Mouse (Mus musculus) intestine, embryonic 15.5 days (tissue): Measurements from ENCODE around the gene Pcsk6. TPM values are rescaled to one million over a fixed set of nuclear protein-coding genes. Genes with fewer than 3 reads are reported as not detected.
"Not testable (repeated sequence)": the region's sequence is repeated elsewhere in the genome, so short reads cannot be mapped to it uniquely, and the experiment has no call there.

Experiments used
- ATAC-seq: fragments of 200-750 bp; cut with Nextera tagmentation; 2 replicates; pipeline ENCODE4 v1.8.0; 2017; ENCODE audit warnings: moderate TSS enrichment, moderate library complexity
- H3K27ac ChIP-seq: fragments of 300-500 bp; sonication (generic); 2 replicates; pipeline ENCODE4 v1.5.1; 2015; ENCODE audit warnings: mild to moderate bottlenecking, inconsistent platforms
- H3K27me3 ChIP-seq: fragments of 300-500 bp; sonication (generic); replicated peaks from 2 replicates; pipeline ENCODE4 v1.6.1; 2015; ENCODE audit warnings: inconsistent platforms
- H3K36me3 ChIP-seq: fragments of 300-500 bp; sonication (generic); 2 replicates; pipeline ENCODE4 v1.6.1; 2015; ENCODE audit warnings: inconsistent platforms
- H3K4me1 ChIP-seq: fragments of 300-500 bp; sonication (generic); replicated peaks from 2 replicates; pipeline ENCODE4 v1.6.1; 2015; ENCODE audit warnings: inconsistent platforms
- H3K4me2 ChIP-seq: fragments of 300-500 bp; sonication (generic); replicated peaks from 2 replicates; pipeline ENCODE4 v1.6.1; 2015; ENCODE audit warnings: mild to moderate bottlenecking, inconsistent platforms
- H3K4me3 ChIP-seq: fragments of 300-500 bp; sonication (generic); replicated peaks from 2 replicates; pipeline ENCODE4 v1.5.1; 2015; ENCODE audit warnings: inconsistent platforms
- H3K9ac ChIP-seq: fragments of 300-500 bp; sonication (generic); 2 replicates; pipeline ENCODE4 v1.6.1; 2015; ENCODE audit warnings: inconsistent platforms
- H3K9me3 ChIP-seq: fragments of 300-500 bp; sonication (generic); 2 replicates; pipeline ENCODE4 v1.6.1; 2016; ENCODE audit warnings: inconsistent platforms
- WGBS: fragments of 180-500 bp; shearing (Covaris S2); methylation state at CpG from one replicate; pipeline ENCODE4 v1.1.7; 2015; 5-methylcytosine and 5-hydroxymethylcytosine counted together
- polyA plus RNA-seq: library from polyadenylated mRNA; unstranded; fragments of >200 nt; fragmentation: Nextera tagmentation; extraction: Ambion mirVana; gene quantifications from 2 replicates; pipeline ENCODE4 v1.2.1, GENCODE M21; 2015

Pcsk6 gene
- polyA plus RNA-seq, 1 experiment from 2014 or later: 2.6 TPM

- Histone ChIP-seq H3K27ac (no peak overlapping the region), H3K4me3 (no peak overlapping the region), H3K36me3 (no peaks in the 10 kb centered on the region), H3K9me3 (no peaks in the 10 kb centered on the region), H3K27me3 (no peaks in the 10 kb centered on the region), H3K4me2 (no peak overlapping the region), H3K4me1 (peaks cover 5% of the 10 kb centered on the region; the same call in 1 of the 2 replicates), H3K9ac (no peak overlapping the region)
- 91% methylated on average over 7 of the region's 7 CpGs for WGBS
- ATAC-seq: no peak
Measured at GRCm38 (mm10) chr7:65915821-65916220, 54.3 kb downstream of the Pcsk6 start.

GRCm38 (mm10) chr7:65916566-65916965 is 55.0 kb downstream of the Pcsk6 start:
- H3K9ac ChIP-seq: no peak overlapping the region
- peaks cover 5% of the 10 kb centered on the region; the same call in 1 of the 2 replicates for H3K4me1 ChIP-seq
- H3K9me3 ChIP-seq: no peaks in the 10 kb centered on the region
- no peak for ATAC-seq
- no peak overlapping the region for H3K4me2 ChIP-seq
- H3K27ac ChIP-seq: no peak overlapping the region
- WGBS: 76% methylated on average over 8 of the region's 8 CpGs
- no peaks in the 10 kb centered on the region for H3K36me3 ChIP-seq
- H3K27me3 ChIP-seq: no peaks in the 10 kb centered on the region
- H3K4me3 ChIP-seq: no peak overlapping the region

GRCm38 (mm10) chr7:65918431-65918830 is 56.9 kb downstream of the Pcsk6 start:
- H3K36me3 ChIP-seq: no peaks in the 10 kb centered on the region
- no peak for ATAC-seq
- WGBS: 95% methylated on average over 4 of the region's 4 CpGs
- H3K27me3 ChIP-seq: no peaks in the 10 kb centered on the region
- no peaks in the 10 kb centered on the region for H3K9me3 ChIP-seq
- peaks cover 5% of the 10 kb centered on the region; the same call in 1 of the 2 replicates for H3K4me1 ChIP-seq
- H3K9ac ChIP-seq: no peak overlapping the region
- H3K27ac ChIP-seq: no peak overlapping the region
- no peak overlapping the region for H3K4me2 ChIP-seq
- no peak overlapping the region for H3K4me3 ChIP-seq

- ATAC-seq: no peak
Measured at GRCm38 (mm10) chr7:65929398-65929797, 67.9 kb downstream of the Pcsk6 start.

GRCm38 (mm10) chr7:65930478-65930877 is 68.9 kb downstream of the Pcsk6 start:
- H3K4me3 ChIP-seq: no peak overlapping the region
- H3K27ac ChIP-seq: no peak overlapping the region
- peak; percentile 39; the same call in 1 of the 2 replicates for ATAC-seq
- no peaks in the 10 kb centered on the region for H3K36me3 ChIP-seq
- H3K4me1 ChIP-seq: no peaks in the 10 kb centered on the region
- no peak overlapping the region for H3K9ac ChIP-seq
- H3K9me3 ChIP-seq: no peaks in the 10 kb centered on the region
- H3K27me3 ChIP-seq: no peaks in the 10 kb centered on the region
- H3K4me2 ChIP-seq: no peak overlapping the region
- WGBS: 59% methylated on average over 11 of the region's 11 CpGs

More at GRCm38 (mm10) chr7:65929398-65929797, 67.9 kb downstream of the Pcsk6 start:
- no peaks in the 10 kb centered on the region for H3K27me3 ChIP-seq
- H3K9ac ChIP-seq: no peak overlapping the region
- H3K36me3 ChIP-seq: no peaks in the 10 kb centered on the region
- no peak overlapping the region for H3K27ac ChIP-seq
- H3K4me2 ChIP-seq: no peak overlapping the region
- no peaks in the 10 kb centered on the region for H3K4me1 ChIP-seq
- H3K4me3 ChIP-seq: no peak overlapping the region
- H3K9me3 ChIP-seq: no peaks in the 10 kb centered on the region
- WGBS: 20% methylated on average over 5 of the region's 5 CpGs

- WGBS: 36% methylated on average over 3 of the region's 3 CpGs
- not testable (repeated sequence) for H3K27me3 ChIP-seq, H3K4me2 ChIP-seq, H3K9me3 ChIP-seq, H3K36me3 ChIP-seq, H3K4me3 ChIP-seq, H3K4me1 ChIP-seq, H3K9ac ChIP-seq, H3K27ac ChIP-seq
- peak; percentile 84 for ATAC-seq
Measured at GRCm38 (mm10) chr7:65934238-65934970, 72.9 kb downstream of the Pcsk6 start.

- no peak for ATAC-seq
- Histone ChIP-seq H3K9ac (no peak overlapping the region), H3K4me2 (no peak overlapping the region), H3K4me1 (no peaks in the 10 kb centered on the region), H3K27ac (peak overlapping the region; percentile 44; the same call in 1 of the 2 replicates), H3K9me3 (no peaks in the 10 kb centered on the region), H3K4me3 (no peak overlapping the region), H3K27me3 (no peaks in the 10 kb centered on the region), H3K36me3 (no peaks in the 10 kb centered on the region)
- 12% methylated on average over 1 of the region's 1 CpGs for WGBS
Measured at GRCm38 (mm10) chr7:65935211-65935610, 73.7 kb downstream of the Pcsk6 start.

GRCm38 (mm10) chr7:65940988-65941387 is 79.5 kb downstream of the Pcsk6 start:
- no peak for ATAC-seq
- Histone ChIP-seq H3K9me3 (no peaks in the 10 kb centered on the region), H3K4me2 (no peak overlapping the region), H3K27me3 (no peaks in the 10 kb centered on the region), H3K4me3 (no peak overlapping the region), H3K4me1 (no peaks in the 10 kb centered on the region), H3K36me3 (no peaks in the 10 kb centered on the region), H3K27ac (no peak overlapping the region), H3K9ac (no peak overlapping the region)
- 67% methylated on average over 7 of the region's 7 CpGs for WGBS

- Histone ChIP-seq H3K9me3 (no peaks in the 10 kb centered on the region), H3K27me3 (no peaks in the 10 kb centered on the region), H3K4me3 (no peak overlapping the region), H3K4me2 (no peak overlapping the region), H3K4me1 (no peaks in the 10 kb centered on the region), H3K9ac (no peak overlapping the region), H3K27ac (no peak overlapping the region), H3K36me3 (no peaks in the 10 kb centered on the region)
- 53% methylated on average over 8 of the region's 8 CpGs for WGBS
- ATAC-seq: peak; percentile 89
Measured at GRCm38 (mm10) chr7:65945342-65945993, 83.9 kb downstream of the Pcsk6 start.

GRCm38 (mm10) chr7:65946397-65946796 is 84.9 kb downstream of the Pcsk6 start:
- no peaks in the 10 kb centered on the region for H3K36me3 ChIP-seq
- ATAC-seq: no peak
- 87% methylated on average over 7 of the region's 7 CpGs for WGBS

GRCm38 (mm10) chr7:65948891-65949290 is 87.4 kb downstream of the Pcsk6 start:
- no peaks in the 10 kb centered on the region for H3K9me3 ChIP-seq
- H3K36me3 ChIP-seq: no peaks in the 10 kb centered on the region
- no peak overlapping the region for H3K9ac ChIP-seq
- no peak for ATAC-seq
- H3K4me3 ChIP-seq: no peak overlapping the region
- H3K4me1 ChIP-seq: no peaks in the 10 kb centered on the region
- H3K4me2 ChIP-seq: no peak overlapping the region
- no peak overlapping the region for H3K27ac ChIP-seq
- 94% methylated on average over 11 of the region's 11 CpGs for WGBS
- H3K27me3 ChIP-seq: no peaks in the 10 kb centered on the region

More at GRCm38 (mm10) chr7:65946397-65946796, 84.9 kb downstream of the Pcsk6 start:
- no peak overlapping the region for H3K9ac ChIP-seq
- no peak overlapping the region for H3K4me3 ChIP-seq
- no peaks in the 10 kb centered on the region for H3K27me3 ChIP-seq
- H3K4me2 ChIP-seq: no peak overlapping the region
- H3K9me3 ChIP-seq: no peaks in the 10 kb centered on the region
- no peaks in the 10 kb centered on the region for H3K4me1 ChIP-seq
- no peak overlapping the region for H3K27ac ChIP-seq

- H3K27ac ChIP-seq: no peak overlapping the region
- no peaks in the 10 kb centered on the region for H3K27me3 ChIP-seq
- H3K36me3 ChIP-seq: no peaks in the 10 kb centered on the region
- 78% methylated on average over 4 of the region's 4 CpGs for WGBS
- H3K9me3 ChIP-seq: no peaks in the 10 kb centered on the region
- H3K9ac ChIP-seq: no peak overlapping the region
- no peaks in the 10 kb centered on the region for H3K4me1 ChIP-seq
- no peak overlapping the region for H3K4me2 ChIP-seq
- no peak for ATAC-seq
- H3K4me3 ChIP-seq: no peak overlapping the region
Measured at GRCm38 (mm10) chr7:65954583-65954982, 93.0 kb downstream of the Pcsk6 start.
